Mouse (Mus musculus) megakaryocyte, adult 5-6 weeks (primary cell): ENCODE measurements around the gene Rbm14. TPM values are rescaled to one million over a fixed set of nuclear protein-coding genes. Genes with fewer than 3 reads are reported as not detected.

Source experiments
- ATAC-seq: 2 replicates; pipeline ENCODE4 v1.8.0; 2016; ENCODE audit warnings: mild to moderate bottlenecking, inconsistent platforms; ENCODE audit not compliant: poor library complexity, severe bottlenecking
- total RNA-seq, 2 experiments: library from RNA; stranded (forward) in 1 of 2; stranded (reverse) in 1 of 2; fragments of 153-499, 151-499 nt in 1 of 2; fragments of 221-1000, 200-1000 nt in 1 of 2; gene quantifications; 2 replicates each; pipeline versions ENCODE4 v1.2.3 to v1.2.4; 2015 to 2017

Gene Rbm14
- total RNA-seq (2015): 25.3 and 30.6 TPM in 2 replicates
- 13.1 and 13.8 TPM in 2 replicates for total RNA-seq (2017)

DNA sequence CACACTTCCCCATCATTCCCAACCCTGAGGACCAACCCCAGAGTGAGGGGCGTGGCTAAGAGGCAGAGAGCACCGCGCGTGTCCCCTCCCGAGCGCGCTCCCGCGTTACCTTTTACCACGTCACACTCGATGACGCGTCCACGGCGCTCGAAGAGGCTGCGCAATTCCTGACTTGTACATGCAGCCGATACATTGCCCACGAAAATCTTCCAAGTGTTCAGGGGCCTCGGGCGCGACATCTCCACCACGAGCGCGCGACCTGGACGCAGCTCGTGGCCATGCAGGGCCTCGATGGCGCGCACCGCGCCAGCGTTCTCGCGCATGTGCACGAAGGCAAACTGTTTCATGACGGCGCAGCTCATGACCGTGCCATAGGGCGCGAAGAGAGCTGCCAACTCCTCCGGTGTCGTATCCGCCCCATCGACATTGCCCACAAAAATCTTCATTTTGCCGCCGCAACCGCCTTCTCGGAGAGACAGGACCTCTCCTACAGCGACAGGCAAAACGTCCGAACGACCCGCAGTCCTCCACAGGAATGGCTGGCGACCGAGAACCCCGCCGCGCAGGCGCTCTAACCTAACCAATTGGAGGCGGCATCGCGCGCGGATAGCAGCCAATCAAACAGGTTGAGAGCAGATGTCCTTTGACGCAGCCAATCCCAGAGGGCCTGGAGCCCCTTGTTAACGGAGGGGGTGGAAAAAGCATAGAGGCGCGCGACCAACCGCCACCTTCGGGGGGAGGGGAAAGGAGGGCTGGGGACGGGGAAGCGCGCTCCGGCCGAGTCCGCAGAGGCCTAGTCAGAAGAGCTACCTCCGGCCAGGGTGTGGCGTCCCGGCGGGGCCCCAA lies at the start of gene Rbm14, which contains the start of gene Gm21992:
TSS of gene Rbm14 (minus strand) at position 572 of the 846 bp plus-strand sequence.
TSS of gene Gm21992 (minus strand) at position 550 of the 846 bp plus-strand sequence.
- peak; percentile 95 for ATAC-seq

DNA sequence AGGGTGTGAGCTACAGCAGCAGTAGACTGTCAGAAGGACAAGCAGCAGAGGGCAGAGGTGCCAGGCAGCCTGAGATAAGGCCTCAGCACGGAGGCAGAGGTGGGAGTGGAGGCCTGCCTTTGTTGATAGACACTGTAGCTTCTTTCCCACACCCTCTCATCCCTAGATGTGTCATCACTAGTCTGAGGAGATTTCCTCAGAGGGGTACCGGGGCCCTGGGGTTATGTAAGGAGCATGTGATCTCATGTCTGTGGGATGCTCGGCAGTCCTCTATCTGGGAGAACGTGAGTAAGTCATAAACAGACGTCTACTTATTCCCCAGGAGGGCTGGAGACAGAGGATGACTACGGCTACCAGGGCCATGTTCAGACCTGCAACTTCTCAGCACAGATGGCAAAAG lies 47.6 kb upstream of the Rbm14 start:
- ATAC-seq: 0 out of 2 replicates have a peak, but pooled peaks have one; percentile 33

DNA sequence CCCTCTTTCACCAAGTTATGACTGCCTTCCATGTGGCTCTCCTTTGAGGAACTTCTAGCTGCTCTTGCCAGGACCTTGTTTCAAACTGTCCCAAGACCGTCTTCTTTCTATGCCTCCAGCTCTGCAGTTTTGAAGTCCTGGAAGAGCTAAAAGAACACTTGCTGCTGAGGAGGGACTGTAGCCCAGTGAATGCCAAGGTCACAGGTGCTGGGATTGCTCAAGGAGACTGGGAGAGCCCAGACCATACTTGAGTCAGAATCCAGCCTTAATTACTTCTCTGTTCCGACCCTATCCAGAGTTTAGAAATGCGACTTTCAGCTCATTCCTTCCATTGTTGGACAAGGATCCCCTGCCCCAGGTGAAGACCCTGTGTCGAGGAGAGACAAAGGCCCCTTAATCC lies 44.5 kb upstream of the Rbm14 start:
- ATAC-seq: no peak

DNA sequence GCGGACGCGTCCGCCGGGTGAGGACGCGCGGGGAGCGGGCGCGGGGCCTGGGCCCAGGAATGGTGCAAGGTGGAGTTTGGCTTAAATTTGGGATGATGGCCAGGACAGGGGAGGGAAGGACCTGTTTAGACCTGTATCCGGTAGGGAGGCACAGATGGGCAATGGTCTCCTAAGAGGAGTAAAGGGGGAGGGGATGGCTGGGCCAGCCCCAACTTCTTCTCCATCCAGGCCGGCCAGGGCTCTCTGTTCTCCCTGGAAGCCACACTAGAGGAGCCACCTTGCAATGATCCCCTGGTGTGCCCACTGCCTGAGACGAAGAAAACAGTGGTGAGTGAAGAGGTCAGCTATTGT lies 44.0 kb upstream of the Rbm14 start:
- ATAC-seq: no peak

DNA sequence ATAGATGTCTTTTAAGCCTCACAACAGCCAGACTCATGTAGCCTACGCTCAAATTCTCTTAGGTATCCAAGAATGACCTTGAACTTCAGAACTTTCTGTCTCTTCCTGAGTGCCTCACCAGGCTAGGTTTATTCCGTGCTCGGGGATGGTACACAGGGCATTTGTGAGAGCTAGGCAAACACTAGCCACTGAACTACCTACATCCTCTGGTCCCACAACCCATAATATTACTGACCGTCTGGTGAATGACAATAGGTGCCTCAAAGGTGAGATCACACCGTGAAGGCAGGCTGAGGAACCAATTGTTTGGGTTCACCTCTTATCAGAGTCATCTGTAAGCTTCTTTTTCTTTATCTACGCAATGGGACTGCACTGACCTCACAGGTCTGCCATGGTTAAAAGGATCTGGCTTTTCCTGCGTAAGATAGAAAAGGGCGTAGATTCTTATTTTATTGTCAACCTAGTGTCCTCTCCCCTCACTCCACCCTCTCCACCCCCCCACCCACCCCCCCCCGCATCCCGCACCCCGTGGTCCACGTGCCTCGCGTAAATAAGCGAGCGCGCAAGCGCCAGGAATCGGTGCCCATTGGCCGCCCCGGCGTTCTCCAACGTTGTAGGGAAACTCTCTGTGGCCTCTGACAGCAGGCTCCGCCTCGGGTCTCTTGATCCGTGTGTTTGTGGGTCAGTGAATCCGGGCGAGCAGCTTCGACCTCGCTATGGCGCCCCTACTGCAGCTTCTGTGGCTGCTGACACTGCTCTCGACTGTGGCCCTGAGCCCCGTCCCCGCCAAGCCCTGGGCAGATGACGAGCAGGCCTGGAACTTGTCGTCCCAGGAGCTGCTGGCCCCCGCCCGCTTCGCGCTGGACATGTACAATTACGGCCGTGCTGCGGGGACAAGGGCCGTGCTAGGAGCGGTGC lies 43.4 kb upstream of the Rbm14 start, which contains the start of gene Ctsf:
TSS of gene Ctsf (plus strand) at position 579 of the 918 bp plus-strand sequence.
- ATAC-seq: no peak

DNA sequence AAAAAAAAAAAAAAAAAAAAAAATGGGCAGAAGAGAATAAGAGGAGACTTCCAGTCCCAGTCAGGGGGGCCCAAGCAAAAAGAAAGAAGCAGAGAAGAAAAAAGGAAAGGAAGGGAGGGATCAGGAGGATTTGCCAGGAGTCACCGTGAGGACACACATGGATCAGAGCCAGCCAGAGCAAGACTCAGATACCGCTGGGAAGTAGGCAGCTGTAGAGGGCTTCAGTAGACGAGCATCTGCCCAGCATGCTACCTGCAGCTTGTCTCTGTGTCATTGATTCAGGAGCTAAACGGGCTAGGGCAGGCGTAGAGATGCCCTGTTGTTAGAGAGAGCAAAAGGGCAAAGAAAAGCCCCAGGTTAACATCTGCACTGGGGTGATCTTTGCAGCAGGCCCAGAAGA lies 38.8 kb upstream of the Rbm14 start:
- no peak for ATAC-seq

DNA sequence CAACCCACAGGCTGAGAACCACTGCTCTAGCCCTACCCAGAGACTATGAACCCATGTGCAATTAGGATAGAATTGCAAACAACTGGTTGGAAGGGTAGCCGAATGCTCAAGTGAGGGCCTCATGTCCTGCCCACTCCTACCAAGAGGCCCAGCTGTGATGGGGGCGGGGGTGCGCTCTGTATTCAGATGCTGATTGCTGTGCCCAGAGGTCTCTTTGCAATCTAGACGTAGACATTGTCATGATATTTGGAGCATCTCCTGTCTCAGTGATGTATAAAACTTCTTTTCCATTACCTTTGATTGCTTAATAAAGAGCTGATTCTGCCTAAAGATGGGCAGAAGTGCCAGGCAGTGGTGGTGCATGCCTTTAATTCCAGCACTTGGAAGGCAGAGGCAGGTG lies 38.4 kb upstream of the Rbm14 start:
- ATAC-seq: no peak

DNA sequence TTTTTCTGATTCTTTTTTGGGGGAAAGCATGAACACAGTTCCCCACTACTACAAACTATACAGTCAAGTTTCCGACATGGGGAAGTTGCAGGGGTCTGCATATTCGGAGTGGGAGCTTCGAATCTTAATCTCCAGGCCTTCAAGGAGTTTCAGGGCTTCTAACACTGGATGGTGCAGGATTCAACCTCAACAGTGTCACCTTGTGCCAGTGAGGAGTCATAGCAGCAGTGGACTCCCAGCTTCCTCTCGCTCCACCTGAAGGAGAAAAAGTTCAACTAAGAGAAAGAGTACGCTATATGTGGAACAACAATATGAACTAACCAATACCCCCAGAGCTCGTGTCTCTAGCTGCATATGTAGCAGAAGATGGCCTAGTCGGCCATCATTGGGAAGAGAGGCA lies 36.1 kb upstream of the Rbm14 start:
- ATAC-seq: no peak

DNA sequence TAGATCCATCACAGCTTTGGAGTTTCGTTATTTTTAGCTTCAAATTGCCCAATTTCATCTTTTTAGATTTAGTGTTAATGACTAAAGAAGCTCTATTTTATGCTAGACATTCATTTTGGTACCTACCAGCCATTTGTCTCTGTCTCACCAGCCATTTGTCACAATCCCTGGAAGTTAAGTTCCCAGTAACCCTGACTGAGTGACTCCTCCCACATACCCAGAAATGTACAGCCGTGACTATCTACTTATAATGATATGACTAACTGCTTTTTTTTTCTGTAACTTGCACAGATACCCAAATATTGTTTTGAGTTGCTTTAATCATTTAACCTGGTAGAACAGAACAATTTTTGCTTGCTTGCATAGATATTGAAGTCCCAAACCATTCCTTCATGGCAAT lies 34.4 kb upstream of the Rbm14 start:
- no peak for ATAC-seq

DNA sequence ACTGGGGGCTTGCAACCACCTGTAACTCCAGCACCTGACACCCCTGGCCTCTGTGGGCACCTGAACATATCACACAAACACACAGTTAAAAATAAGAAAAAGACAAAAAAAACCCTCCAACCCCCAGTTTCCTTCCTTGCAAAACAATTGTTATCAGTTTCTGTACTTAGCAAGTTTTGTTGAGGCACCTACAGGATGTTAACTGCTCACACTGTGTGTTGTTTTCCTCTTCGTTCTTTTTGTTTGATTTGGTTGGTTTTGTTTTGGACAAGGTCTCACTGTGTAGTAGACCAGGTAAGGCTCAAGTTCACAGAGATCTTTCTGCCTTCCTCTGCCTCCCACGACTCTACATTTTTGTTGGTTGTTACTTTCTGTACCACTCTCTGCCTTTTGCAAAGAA lies 31.2 kb upstream of the Rbm14 start:
- ATAC-seq: no peak

DNA sequence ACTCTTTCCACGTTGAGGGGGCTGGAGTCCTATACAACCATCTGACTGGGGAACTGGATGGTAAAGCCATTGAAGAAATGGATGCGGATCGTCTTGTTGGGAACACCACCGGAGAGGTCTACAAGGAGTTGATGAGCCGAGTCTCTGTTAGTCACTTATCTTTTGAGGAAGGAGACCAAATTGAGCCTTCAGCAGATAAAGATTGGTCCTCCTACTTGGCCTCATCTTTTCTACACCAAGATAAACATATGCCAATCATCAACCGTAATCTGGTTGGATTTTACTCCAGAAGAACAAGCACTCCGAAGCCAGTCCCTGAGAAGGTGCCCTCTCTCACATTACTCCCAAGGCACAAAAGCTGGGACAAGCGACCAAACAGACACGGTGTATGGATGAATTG lies 29.4 kb upstream of the Rbm14 start:
- no peak for ATAC-seq

DNA sequence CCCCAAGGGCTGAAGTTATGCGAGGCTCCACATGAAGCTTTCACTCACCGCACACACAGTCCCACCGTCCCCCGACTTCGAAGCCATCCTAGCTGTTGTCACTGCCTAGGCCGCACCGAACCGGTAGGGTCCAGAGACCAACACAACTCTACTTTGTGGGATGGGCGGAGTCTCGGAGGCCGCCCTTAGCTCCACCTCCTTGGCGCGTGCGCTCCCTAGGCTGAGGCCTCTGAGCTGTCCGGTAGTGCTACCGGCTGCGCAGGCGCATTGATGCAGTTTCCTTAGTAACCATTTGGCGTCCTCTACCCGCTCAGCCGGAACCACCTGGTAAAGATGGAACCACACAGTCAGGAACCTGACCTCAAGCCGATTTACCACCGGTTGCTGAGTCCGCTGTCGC lies 27.7 kb upstream of the Rbm14 start, which contains the start of the genes Ccs and Ccdc87:
TSS of gene Ccs (minus strand) at position 184 of the 400 bp plus-strand sequence.
TSS of gene Ccdc87 (plus strand) at position 218 of the 400 bp plus-strand sequence.
- ATAC-seq: peak; percentile 97

DNA sequence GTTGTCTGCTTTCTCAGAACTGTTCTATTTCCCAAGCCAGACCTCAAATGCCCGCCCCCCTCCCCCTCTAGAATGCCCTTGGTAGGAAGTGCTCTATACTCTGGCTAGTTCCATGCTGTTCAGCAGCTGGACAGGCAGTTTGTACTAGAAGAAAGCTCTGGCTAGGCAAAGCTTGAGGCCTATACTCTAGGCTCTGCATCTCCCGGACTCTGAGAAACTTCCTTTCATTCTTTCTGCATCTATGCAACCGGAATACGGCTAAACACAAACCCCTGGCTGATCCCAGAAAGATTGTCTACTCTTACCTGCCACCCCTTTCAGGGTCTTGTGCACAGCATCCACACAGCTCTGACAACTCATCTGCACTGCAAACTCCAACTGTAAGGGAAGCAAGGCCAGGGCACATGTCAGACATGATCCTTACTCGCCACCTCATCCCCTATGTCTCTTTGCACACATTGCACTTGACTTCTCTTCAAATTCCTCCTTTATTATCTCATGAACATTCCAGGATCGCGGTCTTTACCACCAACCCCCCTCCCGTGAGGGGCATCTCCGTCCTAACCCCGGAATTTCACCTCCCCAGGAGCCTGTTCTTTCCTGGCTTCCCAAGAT lies 27.2 kb upstream of the Rbm14 start:
- ATAC-seq: no peak

DNA sequence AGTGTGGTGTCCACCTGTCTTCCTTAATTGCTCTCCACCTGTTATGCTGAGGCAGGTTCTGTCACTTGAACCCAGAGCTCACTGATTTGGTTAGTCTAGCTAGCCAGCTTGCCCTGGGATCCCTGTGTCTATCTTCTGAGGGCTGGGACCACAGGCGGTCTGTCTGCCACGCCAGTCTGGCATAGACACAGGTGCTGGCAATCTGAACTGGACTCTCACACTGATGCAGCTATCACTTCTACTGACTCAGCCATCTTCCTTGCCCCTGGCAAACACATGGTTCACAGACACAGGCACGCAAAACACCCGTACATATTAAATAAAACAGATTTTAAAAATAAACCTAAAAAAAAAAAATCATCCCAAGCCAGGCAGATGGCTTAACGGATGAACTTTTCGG lies 25.6 kb upstream of the Rbm14 start:
- no peak for ATAC-seq

DNA sequence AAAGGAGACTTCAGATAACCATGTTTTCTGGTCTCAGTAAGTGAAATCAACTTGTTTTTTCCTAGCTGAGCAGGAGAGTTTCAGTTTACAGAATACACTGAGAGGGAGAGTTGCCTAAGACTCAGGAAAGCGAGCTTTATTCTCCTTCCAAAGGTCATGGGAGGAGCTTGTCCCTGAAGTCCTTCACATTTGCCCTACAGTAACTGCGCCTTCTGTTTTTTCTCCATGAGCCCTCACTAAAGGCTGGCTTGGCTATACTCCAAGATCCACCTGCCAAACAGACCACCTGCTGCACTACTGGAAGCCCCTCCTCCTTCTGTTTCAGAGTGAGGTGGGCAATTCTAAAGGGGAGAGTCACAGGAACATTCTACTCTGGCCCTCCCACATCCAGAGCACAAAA lies 24.7 kb upstream of the Rbm14 start:
- ATAC-seq: no peak

DNA sequence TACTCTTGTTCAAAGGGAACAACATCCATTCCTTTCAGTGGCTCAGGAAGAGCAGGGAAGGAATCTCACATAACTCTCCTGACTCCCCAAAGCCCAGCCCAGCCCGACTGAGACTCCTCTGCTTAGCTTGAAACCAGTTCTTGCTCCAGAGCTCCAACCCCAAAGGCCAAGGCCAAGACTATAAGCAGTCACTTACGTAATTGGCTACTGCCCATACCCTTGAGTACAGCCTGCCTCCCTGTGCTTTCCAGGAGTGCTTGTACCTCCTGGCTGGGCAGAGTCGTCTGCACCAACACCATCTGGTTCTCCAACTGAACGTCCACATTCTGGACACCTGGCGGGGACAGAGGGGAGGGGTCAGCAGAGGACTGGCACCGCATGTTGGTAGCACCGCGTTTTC lies 22.5 kb upstream of the Rbm14 start:
- no peak for ATAC-seq

DNA sequence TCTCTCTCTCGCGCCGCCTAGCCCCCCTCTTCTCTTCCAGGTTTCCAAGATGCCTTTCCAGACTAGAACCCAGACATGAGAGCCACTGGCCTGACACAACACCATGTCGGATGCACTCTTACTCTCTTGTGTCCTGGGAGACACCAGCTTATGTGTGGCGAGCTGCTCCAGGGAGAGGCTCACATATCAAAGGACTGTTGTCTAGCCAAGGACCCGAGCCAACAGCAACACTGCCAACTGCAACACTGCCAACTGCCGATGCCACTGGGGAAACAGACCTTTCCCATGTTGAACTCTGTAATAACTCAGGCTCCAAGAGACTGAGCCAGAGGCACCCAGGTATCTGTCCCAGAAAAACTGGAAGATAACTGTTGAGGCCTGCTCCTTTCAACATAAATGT lies 17.7 kb upstream of the Rbm14 start:
- ATAC-seq: no peak

DNA sequence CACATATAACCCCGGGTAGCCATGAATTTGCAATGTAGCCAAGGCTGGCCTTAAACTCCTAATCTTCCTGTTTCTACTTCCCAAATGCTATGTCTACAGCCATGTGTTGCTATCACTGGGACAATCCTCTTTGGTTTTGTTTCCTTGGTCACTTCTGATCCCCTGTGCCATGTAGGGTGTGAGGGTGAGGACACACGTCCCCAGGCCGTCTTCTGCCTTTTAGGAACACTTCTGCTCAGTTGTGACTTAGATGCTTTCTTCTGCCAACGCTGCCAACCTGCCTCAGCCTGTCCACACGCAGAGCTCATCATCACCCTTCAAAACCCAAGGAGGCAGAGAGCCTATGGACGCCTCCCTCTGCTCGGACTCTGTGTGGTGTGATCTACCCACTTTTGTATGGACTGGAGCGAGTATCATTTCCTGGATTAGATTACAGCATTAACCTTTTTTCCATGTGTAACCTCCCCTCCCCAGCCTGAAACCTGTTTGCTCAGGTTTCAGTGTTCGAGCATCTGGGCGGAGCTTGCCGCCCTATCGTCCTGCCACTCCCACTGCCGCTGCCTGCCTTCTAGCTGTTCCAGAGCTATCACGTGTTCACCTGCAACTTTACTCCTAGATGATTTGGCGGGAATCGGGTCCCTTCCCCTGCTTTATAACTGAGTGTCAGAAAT lies 17.1 kb upstream of the Rbm14 start:
- no peak for ATAC-seq

DNA sequence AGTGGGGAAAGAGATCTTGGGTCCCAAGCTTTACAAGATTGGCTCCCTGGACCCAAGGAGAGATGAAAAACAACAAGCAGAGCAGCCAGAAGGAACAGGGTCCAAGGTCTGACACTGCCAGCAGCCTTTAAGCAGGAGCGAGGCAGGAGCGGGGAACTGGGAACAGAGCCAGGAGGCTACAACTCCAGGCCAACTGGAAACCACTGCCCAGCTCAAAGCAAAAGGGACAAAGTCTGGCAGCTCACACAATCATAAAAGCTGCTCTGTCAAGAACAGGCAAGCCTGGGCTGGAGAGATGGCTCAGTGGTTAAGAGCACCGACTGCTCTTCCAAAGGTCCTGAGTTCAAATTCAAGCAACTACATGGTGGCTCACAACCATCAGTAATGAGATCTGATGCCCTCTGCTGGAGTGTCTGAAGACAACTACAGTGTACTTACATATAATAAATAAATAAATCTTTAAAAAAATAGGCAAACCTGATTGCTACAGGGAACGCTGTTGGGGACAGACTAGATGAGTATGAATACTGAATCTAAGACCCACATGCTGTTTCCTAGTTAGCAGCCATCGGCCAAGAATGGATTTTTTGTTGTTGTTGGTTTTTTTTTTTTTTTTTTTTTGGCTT lies 9.4 kb upstream of the Rbm14 start:
- ATAC-seq: no peak
